Mouse (Mus musculus) lung, postnatal 0 days (tissue): ENCODE results near the gene Shisa8. TPM values are rescaled to one million over a fixed set of nuclear protein-coding genes. Genes with fewer than 3 reads are reported as not detected.

Experiments used
- ATAC-seq: fragments of 200-750 bp; cut with Nextera tagmentation; 2 replicates; pipeline ENCODE4 v1.8.0; 2017; ENCODE audit warnings: moderate library complexity
- DNase-seq: peaks from one replicate; pipeline ENCODE4 v3.0.0-alpha.2; 2016; ENCODE audit warnings: low spot score
- H3K27ac ChIP-seq: fragments of 300-500 bp; sonication (generic); 2 replicates; pipeline ENCODE4 v1.5.1; 2014; ENCODE audit warnings: antibody characterized with exemption, mild to moderate bottlenecking, low read length, mixed read lengths
- H3K27me3 ChIP-seq: fragments of 300-500 bp; sonication (generic); replicated peaks from 2 replicates; pipeline ENCODE4 v1.6.1; 2014; ENCODE audit warnings: low read length, mixed read lengths; ENCODE audit not compliant: insufficient read depth
- H3K36me3 ChIP-seq: fragments of 300-500 bp; sonication (generic); 2 replicates; pipeline ENCODE4 v1.6.1; 2014; ENCODE audit warnings: low read length, mixed read lengths; ENCODE audit not compliant: insufficient read depth
- H3K4me1 ChIP-seq: fragments of 300-500 bp; sonication (generic); 2 replicates; pipeline ENCODE4 v1.6.1; 2014; ENCODE audit warnings: antibody characterized with exemption, low read depth, low read length, mixed read lengths; ENCODE audit not compliant: insufficient read depth
- H3K4me2 ChIP-seq: fragments of 300-500 bp; sonication (generic); replicated peaks from 2 replicates; pipeline ENCODE4 v1.6.1; 2014; ENCODE audit warnings: low read depth, mild to moderate bottlenecking, low read length, moderate library complexity, mixed read lengths
- H3K4me3 ChIP-seq: fragments of 300-500 bp; sonication (generic); 2 replicates; pipeline ENCODE4 v1.5.1; 2014; ENCODE audit warnings: low read depth, low read length
- H3K9ac ChIP-seq: fragments of 300-500 bp; sonication (generic); replicated peaks from 2 replicates; pipeline ENCODE4 v1.6.1; 2014; ENCODE audit warnings: low read depth, mild to moderate bottlenecking
- H3K9me3 ChIP-seq: fragments of 300-500 bp; sonication (generic); 2 replicates; pipeline ENCODE4 v1.6.1; 2016; ENCODE audit warnings: low read length, mixed read lengths
- CTCF ChIP-seq: IDR thresholded peaks from 2 replicates; pipeline ENCODE4 v1.5.1; 2016; ENCODE audit warnings: antibody characterized with exemption, mild to moderate bottlenecking
- EP300 ChIP-seq: IDR thresholded peaks from 2 replicates; pipeline ENCODE4 v1.6.1; 2016; ENCODE audit warnings: antibody characterized with exemption, mild to moderate bottlenecking, control low read depth
- WGBS: fragments of 180-500 bp; shearing (Covaris S2); extraction: QIAGEN DNeasy Blood & Tissue Kit; methylation state at CpG from one replicate; pipeline ENCODE4 v1.1.7; 2014; 5-methylcytosine and 5-hydroxymethylcytosine counted together
- polyA plus RNA-seq: library from polyadenylated mRNA; unstranded; fragments of >200 nt; fragmentation: Nextera tagmentation; extraction: Ambion mirVana; gene quantifications from 2 replicates; pipeline ENCODE4 v1.2.1, GENCODE M21; 2015

Gene Shisa8
- polyA plus RNA-seq, 1 experiment from 2014 or later = 0.29 TPM

- Histone ChIP-seq H3K27me3 (peaks cover 59% of the 10 kb centered on the region), H3K27ac (no peak overlapping the region), H3K9me3 (no peaks in the 10 kb centered on the region), H3K4me1 (peaks cover 3% of the 10 kb centered on the region; the same call in 1 of the 2 replicates), H3K4me3 (no peak overlapping the region), H3K36me3 (peaks cover 6% of the 10 kb centered on the region), H3K4me2 (no peak overlapping the region), H3K9ac (no peak overlapping the region)
- ATAC-seq = no peak
- DNase-seq = no peak
- TF ChIP-seq EP300 = no peak
- no peak for TF ChIP-seq CTCF
- 80% methylated on average over 12 of the region's 13 CpGs for WGBS
Measured at GRCm38 (mm10) chr15:82209295-82210050, 3.1 kb downstream of the Shisa8 start.

- H3K27ac ChIP-seq = no peak overlapping the region
- peaks cover 53% of the 10 kb centered on the region for H3K27me3 ChIP-seq
- WGBS = 82% methylated on average over 8 of the region's 8 CpGs
- H3K9ac ChIP-seq = no peak overlapping the region
- no peak overlapping the region for H3K4me2 ChIP-seq
- no peak overlapping the region for H3K4me3 ChIP-seq
- peaks cover 3% of the 10 kb centered on the region; the same call in 1 of the 2 replicates for H3K4me1 ChIP-seq
- no peaks in the 10 kb centered on the region for H3K9me3 ChIP-seq
- peaks cover 16% of the 10 kb centered on the region for H3K36me3 ChIP-seq
- TF ChIP-seq CTCF (no peak), EP300 (no peak)
- DNase-seq (no peak), ATAC-seq (no peak)
Measured at GRCm38 (mm10) chr15:82208307-82208706, 4.3 kb downstream of the Shisa8 start.

GRCm38 (mm10) chr15:82207504-82208219 is 5.0 kb downstream of the Shisa8 start:
- no peak overlapping the region for H3K4me3 ChIP-seq
- no peak for TF ChIP-seq EP300
- TF ChIP-seq CTCF = no peak
- peaks cover 47% of the 10 kb centered on the region for H3K27me3 ChIP-seq
- no peak for DNase-seq
- H3K36me3 ChIP-seq = peaks cover 22% of the 10 kb centered on the region
- peaks cover 3% of the 10 kb centered on the region; the same call in 1 of the 2 replicates for H3K4me1 ChIP-seq
- H3K27ac ChIP-seq = no peak overlapping the region
- WGBS = 31% methylated on average over 30 of the region's 30 CpGs
- H3K9ac ChIP-seq = no peak overlapping the region
- ATAC-seq = no peak
- no peaks in the 10 kb centered on the region for H3K9me3 ChIP-seq
- no peak overlapping the region for H3K4me2 ChIP-seq

- H3K4me3 ChIP-seq = no peak overlapping the region
- no peak overlapping the region for H3K4me2 ChIP-seq
- H3K9ac ChIP-seq = no peak overlapping the region
- H3K4me1 ChIP-seq = peaks cover 3% of the 10 kb centered on the region; the same call in 1 of the 2 replicates
- H3K27me3 ChIP-seq = peaks cover 41% of the 10 kb centered on the region
- no peaks in the 10 kb centered on the region for H3K9me3 ChIP-seq
- DNase-seq = no peak
- peaks cover 22% of the 10 kb centered on the region for H3K36me3 ChIP-seq
- no peak for TF ChIP-seq CTCF
- no peak for TF ChIP-seq EP300
- no peak for ATAC-seq
- WGBS = 23% methylated on average over 34 of the region's 34 CpGs
- H3K27ac ChIP-seq = no peak overlapping the region
Measured at GRCm38 (mm10) chr15:82207105-82207459, 5.5 kb downstream of the Shisa8 start.

DNA sequence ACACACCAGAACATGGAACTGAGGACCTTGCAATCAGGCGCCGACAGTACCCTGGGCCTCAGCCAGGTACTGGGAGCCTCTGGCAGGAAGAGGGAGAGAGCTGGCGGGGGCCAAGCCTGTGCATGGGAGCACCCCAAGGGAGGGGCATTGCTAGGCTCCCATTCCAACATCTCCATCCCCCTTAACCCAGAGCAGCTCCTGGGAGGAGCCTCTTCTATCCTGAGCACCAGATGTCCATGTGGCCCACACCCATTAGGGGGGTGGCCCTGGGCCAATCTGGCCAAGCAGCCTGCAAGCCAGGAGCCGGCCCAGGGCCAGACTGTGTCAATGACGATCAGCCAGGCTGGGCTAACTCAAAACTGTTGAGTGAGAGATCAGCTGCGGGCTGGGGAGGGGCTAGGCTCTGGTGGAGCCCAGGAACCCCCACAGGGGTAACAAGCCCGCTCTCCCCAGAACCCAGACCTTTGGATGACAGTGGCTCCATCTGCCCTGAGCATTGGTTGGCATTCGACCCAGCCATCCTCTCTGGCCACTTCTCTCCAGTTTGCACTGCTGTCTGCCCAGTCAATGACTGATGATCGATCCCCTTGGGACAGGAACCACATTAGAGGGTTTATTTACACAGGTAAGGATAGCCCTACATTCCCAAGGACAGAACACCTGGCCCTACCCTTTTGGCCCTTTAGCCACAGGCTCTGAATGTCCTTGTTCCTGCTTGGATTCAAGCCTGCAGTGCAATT is 6.1 kb downstream of the Shisa8 start:
- Histone ChIP-seq H3K4me3 (no peak overlapping the region), H3K27ac (no peak overlapping the region), H3K4me2 (no peak overlapping the region)

More for the DNA sequence above, 6.1 kb downstream of the Shisa8 start:
- Histone ChIP-seq H3K4me1 (no peaks in the 10 kb centered on the region), H3K9ac (no peak overlapping the region), H3K27me3 (peaks cover 36% of the 10 kb centered on the region), H3K36me3 (peaks cover 22% of the 10 kb centered on the region), H3K9me3 (no peaks in the 10 kb centered on the region)
- 55% methylated on average over 9 of the region's 9 CpGs for WGBS
- ATAC-seq (peak; percentile 63), DNase-seq (peak; percentile 32)
- TF ChIP-seq EP300 (no peak), CTCF (no peak)
